Mouse (Mus musculus) lung, adult 18-20 months (tissue): ENCODE measurements around the gene Gabbr2.
"Not testable (repeated sequence)": the region's sequence is repeated elsewhere in the genome, so short reads cannot be mapped to it uniquely, and the experiment has no call there.

Experiments
- DNase-seq, 2 experiments: peaks; one replicate each; pipeline ENCODE4 v3.0.0; 2022; ENCODE audit warnings: mixed read lengths in 2 of 2

The Gabbr2 gene

DNA sequence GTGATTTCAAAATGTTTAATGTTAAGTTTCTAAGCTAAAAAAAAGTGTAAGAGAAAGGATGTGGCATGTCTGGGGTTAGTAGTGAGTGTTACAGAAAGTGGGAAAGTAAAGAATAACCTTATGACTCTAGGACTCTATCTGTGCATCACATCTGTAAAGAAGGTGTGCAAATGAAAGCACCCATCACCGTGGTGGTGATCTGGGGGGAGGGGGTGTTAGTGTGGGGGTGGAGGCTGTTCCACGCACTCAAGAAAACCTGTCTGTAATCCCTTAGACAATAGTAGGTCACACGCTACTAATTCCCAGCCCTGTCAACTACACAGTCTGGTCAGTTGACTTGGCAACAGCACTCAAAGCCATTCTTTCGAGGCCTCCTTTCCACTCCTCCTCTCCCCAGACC is 350.4 kb downstream of the Gabbr2 start:
- no peak for DNase-seq

DNA sequence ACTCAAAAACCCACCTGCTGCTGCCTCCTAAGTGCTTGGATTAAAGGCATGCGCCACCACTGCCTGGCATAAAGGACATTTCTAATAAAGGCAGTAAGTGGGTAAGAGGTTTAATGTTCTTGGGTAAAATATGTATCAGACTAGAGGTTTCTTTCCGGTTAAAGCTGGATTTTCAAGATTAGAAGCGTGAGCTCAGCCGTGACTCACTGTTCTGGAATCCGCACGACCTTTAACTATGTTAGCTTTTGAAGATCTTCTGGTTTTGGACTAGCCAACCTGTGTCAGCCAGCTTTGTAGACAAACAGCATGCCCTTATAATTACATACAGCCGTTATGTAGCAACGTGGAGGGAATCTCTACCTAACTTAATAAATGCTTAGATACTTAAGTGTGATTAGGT is 351.8 kb downstream of the Gabbr2 start:
- DNase-seq: peak; percentile 57 to 58

DNA sequence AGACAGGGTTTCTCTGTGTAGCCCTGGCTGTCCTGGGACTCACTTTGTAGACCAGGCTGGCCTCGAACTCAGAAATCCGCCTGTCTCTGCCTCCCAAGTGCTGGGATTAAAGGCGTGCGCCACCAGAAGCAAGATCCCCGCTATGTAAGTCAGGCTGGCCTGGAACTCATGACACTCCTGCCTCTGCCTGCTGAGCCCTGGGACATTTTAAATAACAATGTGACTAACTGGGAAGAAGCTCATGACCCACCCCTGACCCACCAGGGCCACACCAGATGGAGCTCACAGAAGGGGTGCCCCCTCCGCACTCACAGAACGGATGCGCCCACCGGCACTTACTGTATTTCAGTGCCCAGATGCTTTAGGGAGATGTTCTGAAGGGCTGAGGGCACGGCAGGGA is 354.4 kb downstream of the Gabbr2 start:
- not testable (repeated sequence) for DNase-seq

DNA sequence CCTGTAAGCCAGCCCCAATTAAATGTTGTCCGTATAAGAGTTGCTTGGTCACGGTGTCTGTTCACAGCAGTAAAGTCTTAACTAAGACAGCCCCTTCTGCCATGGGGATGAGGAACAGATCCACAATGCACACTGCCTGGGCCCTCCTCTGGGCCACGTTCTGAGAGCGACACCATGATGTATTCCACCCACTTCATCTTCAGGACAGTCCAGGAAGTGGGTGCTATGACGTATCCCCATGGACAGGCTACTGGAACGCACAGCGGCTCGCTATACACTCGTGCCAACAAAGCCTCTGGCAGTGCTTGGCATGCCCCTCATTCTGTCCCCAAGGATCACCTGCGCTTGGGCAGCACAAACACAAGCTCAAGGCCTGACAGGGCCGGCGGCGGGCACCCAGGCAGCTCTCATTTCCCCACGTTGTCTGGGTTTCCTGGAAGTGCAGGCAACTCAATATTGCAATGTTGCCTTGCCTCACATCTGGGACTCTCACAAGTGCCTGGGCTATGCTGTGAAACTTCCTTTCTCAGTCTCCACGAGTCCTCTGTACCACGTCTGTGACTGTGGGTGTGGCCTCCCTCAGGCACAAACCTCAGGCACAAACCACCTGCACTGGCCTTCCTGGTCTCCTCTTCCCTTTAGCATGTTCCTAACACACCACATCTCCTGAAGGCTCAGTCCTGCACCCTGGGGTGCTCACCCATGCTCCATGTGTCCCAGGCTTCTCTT is 355.8 kb downstream of the Gabbr2 start:
- DNase-seq: no peak

DNA sequence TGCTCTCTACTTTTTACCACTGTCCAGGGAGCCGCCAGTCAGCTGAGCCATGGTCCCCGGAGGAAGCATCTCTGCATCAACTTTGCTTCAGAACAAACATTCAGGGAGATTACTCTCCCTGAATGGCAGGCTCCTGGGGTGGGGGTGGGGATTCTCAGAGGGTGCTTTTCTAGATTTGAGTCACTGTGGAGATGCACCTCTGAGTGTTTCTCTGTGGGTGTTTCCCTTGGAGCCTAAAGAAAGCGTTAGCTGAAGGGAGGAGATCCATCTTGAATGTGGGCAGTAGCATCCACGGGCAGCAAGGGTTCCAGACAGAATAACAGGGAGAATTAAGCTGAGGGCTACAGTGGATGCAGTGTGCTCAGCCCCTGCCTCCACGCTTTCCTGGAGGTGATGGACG is 356.8 kb downstream of the Gabbr2 start:
- DNase-seq: no peak

DNA sequence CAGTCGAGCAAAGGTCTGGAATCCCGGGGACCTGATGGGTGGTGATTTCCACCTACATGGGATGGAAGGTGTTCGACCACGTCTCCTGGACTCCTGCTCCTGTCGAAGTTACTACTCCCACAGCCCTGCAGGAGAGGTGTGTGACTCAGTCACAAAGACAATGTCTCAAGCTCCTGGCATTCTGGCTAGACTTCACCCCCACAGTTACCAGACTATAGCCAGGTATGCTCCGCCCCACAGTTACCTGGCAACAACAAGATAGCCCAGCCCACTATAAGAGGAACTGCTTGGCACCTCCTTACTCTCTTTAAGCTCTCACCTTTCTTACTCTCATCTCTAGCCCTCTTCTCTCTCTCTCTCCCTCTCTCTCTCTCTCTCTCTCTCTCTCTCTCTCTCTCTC is 358.1 kb downstream of the Gabbr2 start:
- peak; percentile 52 to 67 for DNase-seq

DNA sequence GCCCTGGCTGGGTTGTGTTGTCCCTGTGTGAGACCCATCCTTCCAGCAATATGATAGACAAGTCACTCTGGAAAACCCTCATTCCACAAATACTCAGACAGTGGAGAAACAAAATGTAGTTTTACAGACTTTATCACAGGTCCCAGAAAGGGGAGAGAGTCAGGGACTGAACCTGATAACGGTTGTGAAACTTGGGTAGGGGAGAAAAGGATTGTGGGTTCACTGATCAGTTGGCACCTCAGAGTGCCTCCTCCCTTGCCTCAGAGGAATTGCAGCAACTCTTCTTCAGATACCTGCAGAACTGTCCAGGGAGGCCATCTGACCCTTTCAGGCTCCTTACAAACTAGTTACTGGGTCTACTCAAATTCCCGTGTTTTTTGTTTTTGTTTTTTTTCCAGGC is 359.2 kb downstream of the Gabbr2 start:
- DNase-seq: no peak

DNA sequence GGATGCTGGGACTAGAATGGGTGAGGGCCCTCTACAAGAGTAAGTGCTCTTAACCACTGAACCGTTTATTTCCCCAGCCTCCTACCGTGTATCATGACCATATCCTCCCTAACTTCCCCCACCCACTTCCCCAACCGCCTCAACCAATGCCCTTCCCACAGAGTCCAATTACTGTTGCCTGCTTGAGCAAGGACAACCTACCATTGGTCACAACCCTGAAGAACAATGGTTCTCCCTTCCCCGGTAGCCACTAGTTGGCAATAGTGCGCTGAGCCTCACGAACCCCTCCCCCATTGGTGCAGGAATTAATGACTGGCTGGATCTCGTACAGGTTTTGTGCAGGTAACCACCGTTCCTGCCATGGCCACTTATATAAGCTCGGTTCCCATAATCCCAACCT is 361.3 kb downstream of the Gabbr2 start:
- DNase-seq: peak; percentile 49 to 57

DNA sequence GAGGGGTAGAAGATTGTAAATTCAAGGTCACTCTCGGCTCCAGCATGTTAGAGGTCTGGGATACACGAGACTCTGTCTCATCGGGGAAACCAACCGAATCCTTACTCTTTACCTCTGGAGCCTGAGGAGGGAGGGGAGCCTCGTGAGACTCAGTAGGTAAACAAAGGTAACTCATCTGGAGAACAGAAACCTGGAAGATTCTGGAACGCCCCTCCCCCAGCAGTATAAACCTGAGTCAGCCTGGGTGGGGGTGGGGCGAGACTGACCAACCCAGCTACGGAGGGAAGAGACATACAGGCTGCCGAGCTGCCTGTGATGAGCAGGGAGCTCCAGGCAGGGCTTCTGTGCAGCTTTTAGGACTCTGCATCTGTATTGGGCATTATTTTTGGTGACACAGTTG is 362.8 kb downstream of the Gabbr2 start:
- DNase-seq: no peak

DNA sequence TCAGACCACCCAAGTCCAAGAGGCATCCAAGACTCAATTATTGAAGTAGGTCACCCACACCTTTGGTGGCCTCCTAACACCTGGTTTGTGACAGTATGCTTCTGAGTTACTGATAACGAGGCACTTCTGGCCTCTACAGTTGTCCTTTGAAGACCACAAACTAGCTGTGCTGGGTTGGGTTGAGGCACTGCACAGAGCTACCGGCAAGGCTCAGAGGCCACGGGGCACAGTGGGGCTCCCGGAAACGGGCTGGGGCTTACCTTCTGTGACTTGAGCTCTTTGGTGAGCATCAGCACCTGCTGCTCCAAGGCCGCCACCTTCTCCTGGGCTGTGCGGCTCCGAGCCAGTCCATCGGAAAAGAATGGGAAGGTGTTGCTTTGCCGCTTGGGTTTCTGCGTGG is 363.6 kb downstream of the Gabbr2 start:
- no peak for DNase-seq

DNA sequence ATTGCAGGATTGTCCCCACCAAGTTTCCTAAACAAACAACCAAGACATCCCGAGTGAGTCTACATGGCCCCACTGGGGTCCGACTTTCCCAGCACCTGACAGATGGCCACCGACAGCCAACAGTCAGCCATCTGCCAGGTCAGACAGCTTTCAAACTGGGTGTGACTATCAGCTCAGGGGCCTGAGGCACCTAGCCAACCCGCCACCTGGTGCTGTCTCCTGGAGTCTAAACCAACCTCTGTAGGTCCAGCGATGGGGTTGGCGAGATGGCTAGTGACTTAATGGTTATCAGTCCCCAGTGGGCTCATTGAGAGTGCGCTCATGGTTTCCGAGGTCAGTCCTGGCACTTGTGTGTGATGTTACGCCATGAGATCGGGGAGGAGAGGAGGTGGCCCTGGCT is 366.6 kb downstream of the Gabbr2 start:
- no peak for DNase-seq

DNA sequence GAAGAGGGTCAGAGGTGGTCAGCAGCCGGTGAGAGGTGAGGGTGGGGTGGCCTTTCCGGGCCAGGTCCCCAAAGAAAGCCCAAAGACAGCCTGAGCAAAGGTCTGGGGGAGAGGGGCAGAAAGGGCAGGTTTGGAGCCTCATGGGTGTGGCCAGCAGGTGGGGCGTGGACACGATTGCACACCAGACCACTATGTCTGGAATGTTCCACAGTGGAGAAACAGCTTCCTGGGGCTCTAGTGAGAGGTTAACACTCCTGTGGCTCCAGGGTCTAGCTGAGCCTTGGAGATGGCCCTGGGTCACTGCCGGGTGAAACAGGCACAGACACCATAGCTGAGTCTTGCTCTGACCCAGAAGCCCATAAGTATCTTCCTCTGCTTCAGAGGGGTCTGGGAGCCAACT is 368.7 kb downstream of the Gabbr2 start:
- peak in 1 of 2 experiments; percentile 48 for DNase-seq

DNA sequence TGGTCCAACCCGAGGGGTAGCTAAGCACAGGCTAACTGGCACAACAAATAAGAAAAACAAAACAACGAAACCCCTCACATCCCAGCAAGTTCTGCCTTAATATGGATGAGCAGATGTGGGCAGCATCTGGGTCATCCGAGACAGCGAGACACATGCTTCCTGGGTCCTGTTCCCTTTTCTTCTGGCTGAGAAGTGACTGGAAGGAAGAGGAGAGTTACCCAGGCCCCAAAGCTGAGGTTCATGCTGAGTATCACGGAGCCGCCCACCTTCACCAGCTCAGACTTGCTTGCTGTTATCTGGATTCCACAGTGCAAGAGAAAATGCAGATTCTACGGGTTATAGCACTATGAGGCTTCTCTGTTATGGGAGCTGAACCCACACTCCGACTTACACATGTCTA is 370.7 kb downstream of the Gabbr2 start:
- no peak for DNase-seq

DNA sequence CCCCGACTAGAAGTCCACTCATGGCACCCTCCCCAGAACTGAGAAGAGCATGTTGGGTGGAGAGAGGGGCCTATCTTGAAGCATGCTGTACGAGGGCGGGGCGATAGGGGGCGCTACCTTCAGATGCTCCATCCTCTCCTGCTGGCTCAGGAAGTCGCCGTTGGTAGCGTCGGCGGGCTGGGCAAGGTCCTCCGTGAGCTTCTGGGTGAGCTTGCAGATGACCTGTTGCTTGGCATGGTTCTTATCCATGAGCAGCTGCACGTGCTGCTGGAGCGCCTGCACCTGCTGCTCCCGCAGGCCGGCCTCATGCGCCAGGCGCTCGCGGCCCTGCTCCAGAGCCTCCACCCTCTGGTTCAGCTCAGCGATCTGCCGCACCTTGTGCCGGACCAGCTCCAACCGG is 371.3 kb downstream of the Gabbr2 start:
- DNase-seq: no peak

DNA sequence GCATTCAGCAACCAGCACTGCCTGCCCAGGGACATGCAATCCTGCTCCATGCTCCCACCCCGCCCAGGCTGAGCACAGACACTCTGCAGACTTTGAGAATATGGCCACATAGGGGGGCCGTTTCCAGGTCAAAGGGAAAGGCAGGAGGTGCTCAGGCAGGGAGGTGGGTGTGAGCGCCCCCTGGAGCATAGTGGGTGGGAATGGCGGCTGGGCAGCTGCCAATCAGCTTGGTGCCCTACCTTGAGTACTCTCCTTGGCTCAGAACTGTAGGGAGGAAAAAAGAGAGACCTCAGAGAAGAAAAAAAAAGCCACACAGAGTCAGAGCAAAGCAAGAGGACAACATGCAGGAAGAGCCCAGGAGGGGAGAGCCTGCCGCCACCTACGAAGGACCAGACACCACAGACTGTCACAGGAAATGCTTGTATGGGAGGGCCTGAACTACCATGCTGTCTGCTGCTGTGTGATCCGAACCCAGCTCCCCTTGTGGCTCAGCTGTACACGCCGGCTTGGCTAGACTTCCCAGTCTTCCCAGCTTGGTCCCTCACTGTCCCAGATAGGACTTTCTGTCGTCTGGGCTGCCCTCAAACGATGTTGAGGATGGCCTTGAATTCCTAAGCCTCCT is 373.4 kb downstream of the Gabbr2 start:
- DNase-seq: no peak

DNA sequence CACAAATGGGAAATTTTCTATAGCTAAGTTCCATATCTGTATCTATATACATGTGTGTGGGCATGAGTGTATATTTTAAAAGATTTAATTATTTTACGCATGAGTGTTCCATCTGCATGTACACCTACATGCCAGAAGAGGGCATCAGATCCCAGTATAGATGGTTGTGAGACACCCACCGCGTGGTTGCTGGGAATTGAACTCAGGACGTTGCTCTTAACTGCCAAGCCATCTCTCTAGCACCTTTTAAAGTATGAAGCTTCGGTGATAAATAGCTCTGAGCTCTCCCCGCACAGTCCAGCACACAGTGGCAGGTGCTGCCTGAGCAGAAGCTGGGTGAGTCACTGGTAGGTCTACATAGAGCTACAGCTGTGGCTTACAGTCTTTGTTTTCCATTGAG is 374.3 kb downstream of the Gabbr2 start:
- no peak for DNase-seq

DNA sequence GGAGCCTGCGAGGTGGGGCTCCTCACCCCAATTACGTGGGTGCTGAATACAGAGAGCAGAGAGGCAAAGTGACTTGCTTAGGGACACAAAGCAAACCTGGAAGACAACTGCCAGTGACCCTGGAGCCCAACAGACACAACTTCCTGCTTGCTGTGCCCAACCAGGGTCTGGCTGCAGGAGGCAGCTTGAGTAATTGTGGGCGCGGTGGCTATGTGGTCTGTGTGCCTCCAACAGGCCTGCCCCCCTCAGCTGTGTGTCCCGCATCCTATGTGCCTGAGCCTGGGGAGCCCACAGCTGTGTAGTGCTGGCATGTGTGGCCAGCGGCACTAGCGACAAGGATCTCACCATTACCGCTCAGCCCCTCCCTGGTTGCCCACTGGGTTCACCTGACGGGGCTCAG is 377.0 kb downstream of the Gabbr2 start:
- peak in 1 of 2 experiments; percentile 31 for DNase-seq

DNA sequence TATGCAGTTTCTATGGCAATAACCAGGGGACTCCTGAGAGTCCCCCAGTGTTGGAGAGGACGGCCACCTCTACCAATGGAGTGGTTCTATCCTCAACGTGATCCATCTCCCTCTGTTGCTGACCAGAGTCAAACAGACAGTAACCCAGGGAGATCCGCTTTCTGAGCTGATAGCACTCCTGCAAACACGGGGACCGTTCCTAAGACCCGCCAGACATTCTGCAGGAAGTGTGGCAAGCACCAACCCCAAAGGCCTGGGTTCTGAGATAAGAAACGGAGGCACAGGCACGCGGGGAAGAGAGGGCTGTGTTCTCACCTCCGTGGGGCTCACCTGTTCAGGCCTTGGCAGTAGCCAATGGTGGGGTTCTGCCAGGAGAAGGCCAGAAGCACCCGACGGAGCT is 378.1 kb downstream of the Gabbr2 start:
- no peak for DNase-seq
